Mouse (Mus musculus): Measurements from ENCODE around the gene Mta3. TPM values are rescaled to one million over a fixed set of nuclear protein-coding genes. Genes with fewer than 3 reads are reported as not detected.
A peak's percentile ranks its signal among the peaks of the same experiment; 100 is the strongest.

The Mta3 gene
- polyA plus RNA-seq (2015; fragmentation: Nextera tagmentation; extraction: Ambion mirVana): 27.2 and 34.5 TPM in 2 replicates

GRCm38 (mm10) chr17:83706116-83706593, at the start of gene Mta3:
Gene Mta3 (plus strand): TSS chr17:83706163.
- Histone ChIP-seq H3K36me3 (ENCODE audit: control insufficient read depth, insufficient read depth, low read length) (no peaks in the 10 kb centered on the region), H3K27me3 (ENCODE audit: control insufficient read depth, insufficient read depth, low read depth, low read length) (no peaks in the 10 kb centered on the region), H3K27ac (ENCODE audit: low read length) (peak within 1 kb of the TSS; percentile 90), H3K4me2 (ENCODE audit: low read length) (peak within 1 kb of the TSS; percentile 91), H3K4me1 (ENCODE audit: control insufficient read depth, insufficient read depth, low read length) (peaks cover 14% of the 10 kb centered on the region), H3K9ac (ENCODE audit: low read depth, low read length) (peak within 1 kb of the TSS; percentile 95), H3K9me3 (replicated peaks; ENCODE audit: control insufficient read depth, low read length, poor library complexity, severe bottlenecking) (no peaks in the 10 kb centered on the region), H3K4me3 (ENCODE audit: low read depth, low read length) (peak within 1 kb of the TSS; percentile 79)
- 0% methylated on average over 11 of the region's 56 CpGs for WGBS
- ATAC-seq: peak; percentile 82

DNA sequence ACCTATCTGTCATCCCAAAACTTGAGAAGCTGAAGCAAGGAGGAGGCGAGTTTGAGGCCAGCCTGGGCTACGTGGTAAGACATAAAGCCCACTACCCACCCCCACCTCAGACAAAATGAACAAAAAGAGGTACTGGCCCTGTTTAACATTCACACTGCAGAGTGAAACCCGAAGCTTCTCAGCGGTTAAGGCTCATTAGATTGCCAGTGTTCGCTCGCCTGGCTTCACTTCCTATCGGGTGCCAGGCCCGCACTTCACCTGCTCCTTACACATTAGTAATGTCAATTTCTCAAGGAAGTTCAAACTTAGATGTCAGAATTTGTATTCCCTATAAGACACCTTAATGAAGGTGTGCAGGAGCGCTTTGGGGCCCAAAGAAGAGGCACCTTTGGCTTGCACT, 48.6 kb upstream of the Mta3 start:
- Histone ChIP-seq H3K27me3 (ENCODE audit: control insufficient read depth, insufficient read depth, low read depth, low read length) (no peaks in the 10 kb centered on the region), H3K4me2 (ENCODE audit: low read length) (no peak overlapping the region), H3K4me3 (ENCODE audit: low read depth, low read length) (no peak overlapping the region), H3K9me3 (replicated peaks; ENCODE audit: control insufficient read depth, low read length, poor library complexity, severe bottlenecking) (no peaks in the 10 kb centered on the region), H3K36me3 (ENCODE audit: control insufficient read depth, insufficient read depth, low read length) (no peaks in the 10 kb centered on the region), H3K4me1 (ENCODE audit: control insufficient read depth, insufficient read depth, low read length) (no peaks in the 10 kb centered on the region), H3K27ac (ENCODE audit: low read length) (no peak overlapping the region), H3K9ac (ENCODE audit: low read depth, low read length) (no peak overlapping the region)
- 83% methylated on average over 9 of the region's 9 CpGs for WGBS
- ATAC-seq: no peak

DNA sequence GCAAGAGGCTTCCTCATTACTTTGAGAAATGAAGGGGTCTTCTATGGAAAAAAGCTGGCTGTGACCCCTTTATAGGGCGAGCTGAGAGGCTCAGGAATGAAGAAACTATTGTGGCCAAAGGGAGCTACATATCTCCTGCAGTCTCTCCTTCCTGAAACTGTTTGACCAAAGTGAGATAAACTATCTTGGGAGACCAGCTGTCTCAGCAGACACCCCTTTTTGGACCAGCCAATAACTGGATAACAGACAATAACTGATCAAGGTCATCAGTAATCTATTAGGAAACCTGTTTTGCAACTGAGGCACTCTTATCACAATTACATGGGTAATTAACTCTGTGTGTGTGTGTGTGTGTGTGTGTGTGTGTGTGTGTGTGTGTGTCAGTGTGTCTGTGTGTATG, 47.0 kb upstream of the Mta3 start:
- Histone ChIP-seq H3K27ac (ENCODE audit: low read length) (no peak overlapping the region), H3K9ac (ENCODE audit: low read depth, low read length) (no peak overlapping the region), H3K9me3 (replicated peaks; ENCODE audit: control insufficient read depth, low read length, poor library complexity, severe bottlenecking) (no peaks in the 10 kb centered on the region; the same call in 1 of the 2 replicates), H3K4me3 (ENCODE audit: low read depth, low read length) (no peak overlapping the region), H3K4me1 (ENCODE audit: control insufficient read depth, insufficient read depth, low read length) (no peaks in the 10 kb centered on the region), H3K36me3 (ENCODE audit: control insufficient read depth, insufficient read depth, low read length) (no peaks in the 10 kb centered on the region), H3K4me2 (ENCODE audit: low read length) (no peak overlapping the region), H3K27me3 (ENCODE audit: control insufficient read depth, insufficient read depth, low read depth, low read length) (no peaks in the 10 kb centered on the region)
- no peak for ATAC-seq
- 79% methylated on average over 1 of the region's 1 CpGs for WGBS

DNA sequence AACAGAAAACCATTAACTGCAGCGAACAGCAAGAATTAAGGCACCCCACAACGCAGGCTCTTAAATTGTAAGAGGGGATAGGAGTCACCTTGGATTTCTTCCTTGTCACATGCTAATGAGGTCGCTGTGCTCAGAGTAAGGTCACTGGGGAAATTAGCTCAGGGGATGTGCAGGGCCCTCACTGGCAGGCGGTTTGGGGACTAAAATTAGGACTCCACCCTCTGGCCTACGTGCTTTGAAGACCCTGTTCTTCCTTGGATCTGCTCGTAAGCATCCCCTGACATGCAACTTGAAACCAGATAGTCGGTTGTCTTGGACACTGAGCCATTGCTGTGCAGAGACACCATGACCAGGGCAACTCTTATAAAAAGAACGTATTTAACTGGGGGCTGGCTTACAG, 41.2 kb upstream of the Mta3 start:
- Histone ChIP-seq H3K9me3 (replicated peaks; ENCODE audit: control insufficient read depth, low read length, poor library complexity, severe bottlenecking) (no peaks in the 10 kb centered on the region; the same call in 1 of the 2 replicates), H3K4me3 (ENCODE audit: low read depth, low read length) (no peak overlapping the region), H3K4me2 (ENCODE audit: low read length) (no peak overlapping the region), H3K27me3 (ENCODE audit: control insufficient read depth, insufficient read depth, low read depth, low read length) (no peaks in the 10 kb centered on the region), H3K27ac (ENCODE audit: low read length) (no peak overlapping the region), H3K9ac (ENCODE audit: low read depth, low read length) (no peak overlapping the region), H3K4me1 (ENCODE audit: control insufficient read depth, insufficient read depth, low read length) (no peaks in the 10 kb centered on the region), H3K36me3 (ENCODE audit: control insufficient read depth, insufficient read depth, low read length) (no peaks in the 10 kb centered on the region)
- 51% methylated on average over 8 of the region's 8 CpGs for WGBS
- ATAC-seq: no peak

GRCm38 (mm10) chr17:83666597-83667287, 39.2 kb upstream of the Mta3 start:
- Histone ChIP-seq H3K9me3 (replicated peaks; ENCODE audit: control insufficient read depth, low read length, poor library complexity, severe bottlenecking) (no peaks in the 10 kb centered on the region; the same call in 1 of the 2 replicates), H3K4me3 (ENCODE audit: low read depth, low read length) (no peak overlapping the region), H3K4me2 (ENCODE audit: low read length) (no peak overlapping the region), H3K4me1 (ENCODE audit: control insufficient read depth, insufficient read depth, low read length) (no peaks in the 10 kb centered on the region), H3K9ac (ENCODE audit: low read depth, low read length) (no peak overlapping the region), H3K36me3 (ENCODE audit: control insufficient read depth, insufficient read depth, low read length) (no peaks in the 10 kb centered on the region), H3K27me3 (ENCODE audit: control insufficient read depth, insufficient read depth, low read depth, low read length) (no peaks in the 10 kb centered on the region), H3K27ac (ENCODE audit: low read length) (no peak overlapping the region)
- 78% methylated on average over 13 of the region's 13 CpGs for WGBS
- ATAC-seq: no peak

GRCm38 (mm10) chr17:83667934-83668690, 37.9 kb upstream of the Mta3 start:
- H3K4me2 ChIP-seq (ENCODE audit: low read length): no peak overlapping the region
- no peaks in the 10 kb centered on the region for H3K36me3 ChIP-seq (ENCODE audit: control insufficient read depth, insufficient read depth, low read length)
- H3K4me1 ChIP-seq (ENCODE audit: control insufficient read depth, insufficient read depth, low read length): no peaks in the 10 kb centered on the region
- no peaks in the 10 kb centered on the region for H3K27me3 ChIP-seq (ENCODE audit: control insufficient read depth, insufficient read depth, low read depth, low read length)
- no peak overlapping the region for H3K4me3 ChIP-seq (ENCODE audit: low read depth, low read length)
- H3K9me3 ChIP-seq (replicated peaks; ENCODE audit: control insufficient read depth, low read length, poor library complexity, severe bottlenecking): no peaks in the 10 kb centered on the region; the same call in 1 of the 2 replicates
- 85% methylated on average over 3 of the region's 3 CpGs for WGBS
- no peak overlapping the region for H3K9ac ChIP-seq (ENCODE audit: low read depth, low read length)
- no peak overlapping the region for H3K27ac ChIP-seq (ENCODE audit: low read length)
- ATAC-seq: no peak

DNA sequence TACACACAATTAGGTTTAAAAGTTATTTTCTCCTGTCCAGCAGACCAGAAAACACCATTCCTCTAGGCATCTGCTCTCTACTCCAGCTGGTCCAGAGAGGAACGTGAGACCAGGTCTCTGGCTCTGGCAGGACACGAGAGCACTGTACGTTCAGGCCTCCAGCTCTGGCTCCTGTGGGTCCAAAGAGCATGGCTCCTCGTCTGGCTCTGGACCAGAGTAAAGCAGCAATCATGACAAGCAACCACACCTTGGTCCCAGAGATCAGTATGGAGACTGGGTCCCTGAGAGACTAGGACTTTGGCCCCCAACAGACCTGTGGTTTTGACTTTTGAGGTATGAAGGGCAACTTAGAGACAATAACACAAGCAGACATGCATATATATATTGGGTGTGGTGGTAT, 33.3 kb upstream of the Mta3 start:
- H3K27me3 ChIP-seq (ENCODE audit: control insufficient read depth, insufficient read depth, low read depth, low read length): no peaks in the 10 kb centered on the region
- WGBS: 88% methylated on average over 4 of the region's 4 CpGs
- ATAC-seq: no peak

GRCm38 (mm10) chr17:83677370-83677769, 28.6 kb upstream of the Mta3 start:
- H3K4me1 ChIP-seq (ENCODE audit: control insufficient read depth, insufficient read depth, low read length): no peaks in the 10 kb centered on the region
- no peak overlapping the region for H3K9ac ChIP-seq (ENCODE audit: low read depth, low read length)
- no peak overlapping the region for H3K4me2 ChIP-seq (ENCODE audit: low read length)
- WGBS: 75% methylated on average over 1 of the region's 1 CpGs
- no peaks in the 10 kb centered on the region for H3K36me3 ChIP-seq (ENCODE audit: control insufficient read depth, insufficient read depth, low read length)
- H3K27ac ChIP-seq (ENCODE audit: low read length): no peak overlapping the region
- no peak overlapping the region for H3K4me3 ChIP-seq (ENCODE audit: low read depth, low read length)
- no peaks in the 10 kb centered on the region for H3K27me3 ChIP-seq (ENCODE audit: control insufficient read depth, insufficient read depth, low read depth, low read length)
- no peaks in the 10 kb centered on the region for H3K9me3 ChIP-seq (replicated peaks; ENCODE audit: control insufficient read depth, low read length, poor library complexity, severe bottlenecking)
- ATAC-seq: no peak

More for the DNA sequence above, 33.3 kb upstream of the Mta3 start:
- H3K4me2 ChIP-seq (ENCODE audit: low read length): no peak overlapping the region
- no peaks in the 10 kb centered on the region for H3K9me3 ChIP-seq (replicated peaks; ENCODE audit: control insufficient read depth, low read length, poor library complexity, severe bottlenecking)
- no peaks in the 10 kb centered on the region for H3K4me1 ChIP-seq (ENCODE audit: control insufficient read depth, insufficient read depth, low read length)
- H3K27ac ChIP-seq (ENCODE audit: low read length): no peak overlapping the region
- H3K36me3 ChIP-seq (ENCODE audit: control insufficient read depth, insufficient read depth, low read length): no peaks in the 10 kb centered on the region
- H3K4me3 ChIP-seq (ENCODE audit: low read depth, low read length): no peak overlapping the region
- no peak overlapping the region for H3K9ac ChIP-seq (ENCODE audit: low read depth, low read length)

- Histone ChIP-seq H3K9ac (ENCODE audit: low read depth, low read length) (no peak overlapping the region), H3K27ac (ENCODE audit: low read length) (no peak overlapping the region), H3K27me3 (ENCODE audit: control insufficient read depth, insufficient read depth, low read depth, low read length) (no peaks in the 10 kb centered on the region), H3K36me3 (ENCODE audit: control insufficient read depth, insufficient read depth, low read length) (no peaks in the 10 kb centered on the region), H3K9me3 (replicated peaks; ENCODE audit: control insufficient read depth, low read length, poor library complexity, severe bottlenecking) (no peaks in the 10 kb centered on the region; the same call in 1 of the 2 replicates), H3K4me1 (ENCODE audit: control insufficient read depth, insufficient read depth, low read length) (no peaks in the 10 kb centered on the region), H3K4me3 (ENCODE audit: low read depth, low read length) (no peak overlapping the region), H3K4me2 (ENCODE audit: low read length) (no peak overlapping the region)
- no peak for ATAC-seq
- 48% methylated on average over 7 of the region's 7 CpGs for WGBS
Measured at GRCm38 (mm10) chr17:83681977-83682376, 24.0 kb upstream of the Mta3 start.
